Mouse (Mus musculus) layer of hippocampus, adult 6 months (tissue): ENCODE data around the gene Prm1. TPM values are rescaled to one million over a fixed set of nuclear protein-coding genes. Genes with fewer than 3 reads are reported as not detected.

Experiments used
- long read RNA-seq, 2 experiments: library from polyadenylated mRNA; unstranded; transcript quantifications; one replicate each; pipeline ENCODE4 v2.0.0; 2019 to 2020
- polyA plus RNA-seq: library from polyadenylated mRNA; unstranded; fragments of <200 nt; fragmentation: Nextera tagmentation; gene quantifications from 2 replicates; pipeline ENCODE4 v1.2.3, GENCODE M21; 2021

The Prm1 gene
- polyA plus RNA-seq: not detected in 2 replicates
- long read RNA-seq, experiment 1: 0 reads
- long read RNA-seq, experiment 2: 0 reads

DNA sequence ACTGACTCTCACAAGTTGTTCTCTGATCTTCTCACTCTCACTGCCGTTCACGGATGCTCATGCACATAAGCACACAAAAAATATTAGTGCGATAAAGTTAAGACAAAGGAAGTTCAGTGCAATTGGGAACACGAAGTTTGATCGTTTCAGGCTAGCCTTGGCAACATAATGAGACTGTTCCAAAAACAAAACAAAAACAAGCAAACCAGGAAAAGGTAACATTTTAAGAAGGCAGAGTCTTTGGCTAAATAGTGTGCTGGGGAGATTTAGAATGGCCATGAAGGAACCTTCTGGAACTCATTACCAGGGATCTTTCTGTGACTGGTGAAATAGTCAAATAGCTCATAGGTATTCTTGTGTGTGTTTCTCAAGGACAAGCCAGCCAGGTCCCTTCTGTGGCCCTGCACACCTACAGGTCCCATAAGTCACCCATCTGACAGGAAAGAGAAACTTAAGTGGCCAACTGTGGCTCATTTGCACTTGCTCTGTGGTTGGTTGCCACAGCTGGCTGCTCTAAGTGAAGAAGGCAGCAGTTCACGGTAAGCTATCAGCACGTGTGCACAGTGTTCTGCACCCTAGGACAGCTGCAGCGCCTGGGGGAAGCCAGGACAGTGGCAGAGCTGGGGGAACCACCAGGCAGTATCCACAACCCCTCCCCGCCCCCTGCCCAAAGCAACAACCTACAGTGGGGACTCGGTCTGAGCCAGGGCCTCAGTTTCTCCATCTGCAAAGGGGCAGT is at the start of gene Prm1:
Gene Prm1 (minus strand): TSS at position 51 of the 739 bp plus-strand sequence.

DNA sequence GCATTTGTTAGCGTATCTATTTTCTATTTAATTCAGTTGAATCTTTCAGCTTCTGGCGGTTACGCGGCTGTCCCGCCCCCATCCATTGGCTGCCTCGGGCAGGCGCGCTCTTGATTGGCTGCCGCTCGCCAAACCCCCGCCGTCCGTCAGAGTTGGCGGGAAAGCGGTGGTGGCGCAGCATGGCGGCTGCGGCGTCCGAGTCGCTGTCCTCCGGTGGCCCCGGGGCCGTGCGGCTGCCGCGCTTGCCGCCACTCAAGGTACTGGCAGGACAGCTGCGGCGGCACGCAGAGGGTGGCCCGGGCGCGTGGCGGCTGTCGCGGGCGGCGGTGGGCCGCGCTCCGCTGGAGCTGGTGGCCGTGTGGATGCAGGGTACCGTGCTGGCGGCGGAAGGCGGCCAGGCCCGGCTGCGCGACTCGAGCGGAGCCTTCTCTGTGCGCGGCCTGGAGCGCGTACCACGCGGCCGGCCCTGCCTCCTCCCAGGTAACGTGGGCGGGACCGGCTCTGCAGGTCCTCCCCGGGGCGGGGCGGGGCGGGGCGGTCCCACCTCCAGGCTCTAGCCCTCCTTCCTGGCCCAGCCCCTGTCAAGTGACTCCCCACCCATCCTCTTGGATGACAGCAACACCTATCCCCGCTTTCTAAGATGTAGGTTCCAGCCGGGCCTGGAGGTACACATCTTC is 29.4 kb upstream of the Prm1 start, which contains the start of gene Rmi2:
Gene Rmi2 (plus strand): TSS at position 149 of the 677 bp plus-strand sequence.

DNA sequence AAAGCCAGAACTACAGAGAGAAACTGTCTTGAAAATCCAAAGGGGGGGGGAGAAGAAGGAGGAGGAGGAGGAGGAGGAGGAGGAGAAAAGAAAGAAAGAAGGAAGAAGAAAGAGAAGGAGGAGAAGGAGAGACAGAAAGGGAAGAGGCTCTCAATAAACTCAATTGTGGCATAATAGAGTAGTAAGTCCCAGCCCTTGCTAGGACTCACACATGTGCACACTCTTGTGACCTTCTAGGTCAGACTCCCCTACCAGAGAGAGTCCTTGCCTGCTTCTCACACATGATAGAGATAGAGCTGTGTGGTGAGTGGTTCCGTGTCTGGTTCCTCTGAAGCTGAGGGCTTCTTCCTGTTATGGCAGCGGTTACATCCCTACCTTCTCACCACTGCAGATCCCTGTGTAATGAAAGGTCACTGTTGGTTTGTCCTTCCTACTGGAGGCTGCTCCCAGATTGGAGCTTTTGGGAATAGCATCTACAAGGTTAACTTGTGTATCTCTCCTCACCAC is 7.3 kb upstream of the Prm1 start, which contains the start of gene Gm11172:
Gene Gm11172 (plus strand): TSS at position 51 of the 507 bp plus-strand sequence.

DNA sequence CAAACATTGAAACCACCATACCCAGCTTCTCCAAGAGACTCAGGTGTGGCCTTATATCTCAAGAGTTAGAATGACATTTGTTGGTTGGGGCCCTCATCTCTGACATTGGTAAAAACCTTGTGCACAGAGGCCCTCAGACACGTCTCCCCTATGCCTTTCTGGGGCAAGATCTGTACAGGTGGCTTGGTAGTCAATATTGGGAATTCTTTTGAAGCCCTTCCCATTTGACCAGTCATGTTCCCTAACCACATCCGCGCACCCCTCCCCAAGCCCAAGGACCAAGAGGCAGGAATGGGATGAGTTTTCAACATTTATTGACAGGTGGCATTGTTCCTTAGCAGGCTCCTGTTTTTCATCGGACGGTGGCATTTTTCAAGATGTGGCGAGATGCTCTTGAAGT is 9.6 kb downstream of the Prm1 start, which contains the start of gene Prm2:
Gene Prm2 (minus strand): TSS at position 101 of the 400 bp plus-strand sequence.

DNA sequence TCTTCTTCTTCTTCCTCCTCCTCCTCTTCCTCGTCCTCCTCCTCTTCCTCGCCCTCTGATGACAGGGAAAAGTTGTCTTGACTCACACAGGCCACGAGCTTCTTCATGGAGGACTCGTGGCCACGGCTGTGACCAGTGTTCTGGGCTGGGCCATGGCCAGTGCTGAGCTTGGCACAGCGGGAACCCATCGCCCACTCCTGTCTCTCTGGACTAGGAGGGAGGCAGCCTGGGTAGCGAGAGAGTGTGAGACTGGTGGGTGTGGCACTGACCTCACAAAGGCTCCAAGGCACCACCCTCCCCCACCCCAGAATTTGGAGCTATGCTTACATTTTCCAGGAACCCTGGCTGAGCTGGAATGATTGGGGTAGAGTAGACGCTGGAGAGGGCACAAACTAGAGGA is 14.9 kb downstream of the Prm1 start, which contains the start of gene Prm3:
Gene Prm3 (minus strand): TSS at position 213 of the 400 bp plus-strand sequence.

DNA sequence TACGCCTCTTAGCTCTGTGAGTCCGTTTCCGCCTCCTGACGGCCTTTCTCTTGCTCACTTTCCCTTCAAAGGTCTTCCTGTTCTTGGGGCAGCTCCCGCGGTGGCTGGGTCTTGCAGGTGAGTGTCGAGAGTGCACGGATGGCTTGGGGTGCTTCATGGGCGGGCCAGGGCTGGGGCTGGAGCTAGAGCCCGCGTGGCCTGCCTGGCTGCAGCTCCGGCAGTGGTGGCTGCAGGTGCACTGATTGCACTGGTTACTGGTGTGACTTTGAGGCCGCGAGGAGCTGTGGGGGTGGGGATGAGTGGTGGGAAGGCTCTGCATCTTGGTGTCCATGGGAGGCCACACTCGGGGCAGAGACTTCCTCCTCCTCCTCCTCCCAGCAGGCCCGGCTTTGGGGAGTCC is 17.4 kb downstream of the Prm1 start, which contains the start of gene Tnp2:
Gene Tnp2 (minus strand): TSS at position 390 of the 400 bp plus-strand sequence.

DNA sequence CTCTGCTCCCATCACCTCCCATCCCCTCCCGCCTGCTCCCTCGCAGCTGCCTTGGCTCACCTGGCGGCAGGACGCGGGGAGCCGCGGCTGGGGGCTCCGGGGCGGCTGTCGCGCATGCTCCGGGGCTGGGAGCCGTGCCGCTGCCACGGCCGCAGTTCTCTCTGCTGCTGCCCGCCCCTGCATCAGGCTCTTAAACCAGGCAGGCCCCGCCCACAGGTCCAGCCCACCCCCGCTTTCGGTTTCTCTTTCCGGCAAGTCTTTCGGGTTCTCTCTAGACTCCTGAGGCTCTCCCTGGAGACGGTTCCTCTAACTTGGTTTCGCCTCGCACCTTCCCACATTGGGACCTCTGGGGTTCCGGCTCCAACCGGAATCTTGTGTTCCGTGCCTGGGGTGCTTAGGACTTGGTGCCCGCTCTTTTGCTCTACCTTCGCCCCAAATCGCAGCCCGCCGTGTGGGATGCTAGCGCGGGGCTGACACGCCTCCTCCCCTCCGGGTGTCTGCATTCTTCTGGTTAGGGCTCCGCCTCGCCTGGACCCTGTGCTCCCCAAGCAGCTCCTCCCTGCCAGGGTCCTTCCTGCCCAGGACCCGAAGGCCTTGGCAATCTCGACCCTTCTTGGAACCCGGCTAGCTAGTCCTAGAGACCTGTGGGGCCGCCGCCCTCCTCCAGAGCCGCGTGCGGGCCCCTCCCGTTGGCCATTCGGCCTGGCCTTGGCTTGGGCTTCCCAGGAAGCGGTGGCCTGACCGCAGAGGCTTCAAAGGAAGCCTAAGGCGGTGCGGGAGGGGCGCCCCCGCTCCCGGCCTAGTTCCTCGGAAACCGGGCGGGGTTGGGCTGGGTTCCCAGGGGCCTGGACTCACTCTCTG is 20.0 kb downstream of the Prm1 start, which contains the start of gene Socs1:
Gene Socs1 (minus strand): TSS at position 166 of the 861 bp plus-strand sequence.

Other genes starting within 250 kb of the Prm1 start
- gene Socs1, start 20.3 kb downstream of the Prm1 start, polyA plus RNA-seq: 0.58 and 0.74 TPM in 2 replicates
- gene Tnp2, start 17.2 kb downstream of the Prm1 start, polyA plus RNA-seq: not detected in 2 replicates
- gene Prm3, start 14.9 kb downstream of the Prm1 start, polyA plus RNA-seq: not detected in 2 replicates
- not detected in 2 replicates for gene Prm2, start 9.7 kb downstream of the Prm1 start, polyA plus RNA-seq
- gene Gm11172, start 7.1 kb upstream of the Prm1 start, polyA plus RNA-seq: not detected in 2 replicates
- 0.06 and 0.08 TPM in 2 replicates for gene Rmi2, start 29.2 kb upstream of the Prm1 start, polyA plus RNA-seq